Mouse (Mus musculus): ENCODE measurements around the gene Aarsd1.

GRCm38 (mm10) chr11:101370141-101370540 lies 47.3 kb downstream of the Aarsd1 start:
- no peak for TF ChIP-seq POLR2A (IDR thresholded peaks at IDR 0.05; ENCODE audit: control insufficient read depth, low read depth, low read length)
- no peak for TF ChIP-seq CTCF (IDR thresholded peaks at IDR 0.05; ENCODE audit: control insufficient read depth, insufficient read depth, insufficient replicate concordance, low read depth, low read length)

Measured in testis, adult 2 months (tissue).